Mouse (Mus musculus) CH12.LX (cell line): ENCODE data around the gene Ankrd35. TPM values are rescaled to one million over a fixed set of nuclear protein-coding genes. Genes with fewer than 3 reads are reported as not detected.

Source experiments
- DNase-seq: peaks from one replicate; pipeline ENCODE4 v3.0.0-alpha.2; 2013; ENCODE audit errors: extremely low read depth
- H3K27ac ChIP-seq: 2 replicates; pipeline ENCODE4 v1.5.1; 2012; ENCODE audit warnings: low read depth, mild to moderate bottlenecking, control low read depth, moderate library complexity; ENCODE audit not compliant: insufficient read depth
- H3K27me3 ChIP-seq: replicated peaks from 2 replicates; pipeline ENCODE3; 2012; ENCODE audit warnings: inconsistent platforms
- H3K36me3 ChIP-seq, 2 experiments: replicated peaks in 1 of 2; 2 replicates each; pipeline versions ENCODE3 to v1.6.1; 2012; ENCODE audit warnings: inconsistent platforms in 1 of 2, low read length in 1 of 2, mild to moderate bottlenecking in 1 of 2, mixed read lengths in 1 of 2, moderate library complexity in 1 of 2; ENCODE audit not compliant: control insufficient read depth in 1 of 2, insufficient read depth in 1 of 2
- H3K4me1 ChIP-seq, 2 experiments: 2 replicates each; pipeline ENCODE4 v1.6.1; 2012; ENCODE audit warnings: inconsistent platforms in 1 of 2, moderate library complexity in 1 of 2; ENCODE audit not compliant: insufficient read depth in 2 of 2, control insufficient read depth in 1 of 2
- H3K4me2 ChIP-seq: 2 replicates; pipeline ENCODE4 v1.6.1; 2012; ENCODE audit warnings: low read depth, mild to moderate bottlenecking, control low read depth; ENCODE audit not compliant: poor library complexity, insufficient read depth, severe bottlenecking
- H3K4me3 ChIP-seq, 3 experiments: fragments of 150-350 bp in 1 of 3; sonication (generic) in 1 of 3; replicated peaks in 1 of 3; 2 replicates each; pipeline versions ENCODE3 to v1.5.1; 2011 to 2012; ENCODE audit warnings: low read depth in 2 of 3, low read length in 2 of 3, mild to moderate bottlenecking in 2 of 3, moderate library complexity in 2 of 3, control low read depth in 1 of 3, improper control_type of control experiment in 1 of 3, inconsistent platforms in 1 of 3, mixed read lengths in 1 of 3; ENCODE audit not compliant: poor library complexity in 1 of 3
- H3K79me2 ChIP-seq: replicated peaks from 2 replicates; pipeline ENCODE4 v1.6.1; 2012; ENCODE audit warnings: mild to moderate bottlenecking, moderate library complexity; ENCODE audit not compliant: control insufficient read depth, poor library complexity, insufficient read depth, severe bottlenecking; ENCODE audit errors: extremely low read depth
- H3K9ac ChIP-seq: 2 replicates; pipeline ENCODE4 v1.6.1; 2012; ENCODE audit warnings: low read depth, mild to moderate bottlenecking, control low read depth, moderate library complexity; ENCODE audit not compliant: insufficient read depth
- H3K9me3 ChIP-seq: replicated peaks from 2 replicates; pipeline ENCODE3; 2012; ENCODE audit warnings: low read length, inconsistent platforms, mixed read lengths
- BHLHE40 ChIP-seq: IDR thresholded peaks from 2 replicates; pipeline ENCODE4 v1.6.1; 2011; ENCODE audit warnings: mild to moderate bottlenecking, low read depth, low read length, improper control_type of control experiment
- CHD1 ChIP-seq: IDR thresholded peaks from 2 replicates; pipeline ENCODE4 v1.6.1; 2012; ENCODE audit warnings: low read depth, low read length, improper control_type of control experiment, inconsistent platforms
- CHD2 ChIP-seq: IDR thresholded peaks from 2 replicates; pipeline ENCODE4 v1.6.1; 2011; ENCODE audit warnings: low read length, improper control_type of control experiment
- CTCF ChIP-seq, 2 experiments: IDR thresholded peaks in 1 of 2; conservative IDR thresholded peaks in 1 of 2; 2 replicates each; pipeline ENCODE4 v1.5.1; 2011 to 2012; ENCODE audit warnings: low read depth in 2 of 2, low read length in 2 of 2, improper control_type of control experiment in 1 of 2, inconsistent platforms in 1 of 2, mild to moderate bottlenecking in 1 of 2, moderate library complexity in 1 of 2
- E2F4 ChIP-seq: IDR thresholded peaks from 2 replicates; pipeline ENCODE4 v1.6.1; 2011; ENCODE audit warnings: low read depth, low read length, improper control_type of control experiment; ENCODE audit not compliant: insufficient replicate concordance
- ELF1 ChIP-seq: IDR thresholded peaks from 2 replicates; pipeline ENCODE4 v1.6.1; 2014; ENCODE audit warnings: low read depth, mild to moderate bottlenecking, inconsistent platforms, low read length, improper control_type of control experiment
- EP300 ChIP-seq: IDR thresholded peaks from 2 replicates; pipeline ENCODE4 v1.6.1; 2011; ENCODE audit warnings: low read length, improper control_type of control experiment
- ETS1 ChIP-seq: conservative IDR thresholded peaks from 2 replicates; pipeline ENCODE4 v1.6.1; 2012; ENCODE audit warnings: low read depth, mild to moderate bottlenecking, inconsistent platforms, low read length, improper control_type of control experiment, moderate library complexity
- GABPA ChIP-seq: IDR thresholded peaks from 2 replicates; pipeline ENCODE4 v1.6.1; 2012; ENCODE audit warnings: low read depth, low read length, improper control_type of control experiment, inconsistent platforms; ENCODE audit not compliant: insufficient replicate concordance
- HCFC1 ChIP-seq: IDR thresholded peaks from 2 replicates; pipeline ENCODE4 v1.6.1; 2012; ENCODE audit warnings: low read depth, mild to moderate bottlenecking, inconsistent platforms, low read length, improper control_type of control experiment
- IRF4 ChIP-seq: IDR thresholded peaks from 2 replicates; pipeline ENCODE4 v1.6.1; 2014; ENCODE audit warnings: low read depth, mild to moderate bottlenecking, inconsistent platforms, low read length, improper control_type of control experiment
- JUN ChIP-seq: IDR thresholded peaks from 2 replicates; pipeline ENCODE4 v1.6.1; 2011; ENCODE audit warnings: low read depth, mild to moderate bottlenecking, low read length, improper control_type of control experiment, moderate library complexity; ENCODE audit not compliant: insufficient read depth
- JUND ChIP-seq: conservative IDR thresholded peaks from 2 replicates; pipeline ENCODE4 v1.6.1; 2011; ENCODE audit warnings: low read depth, low read length, improper control_type of control experiment
- KAT2A ChIP-seq: IDR thresholded peaks from 2 replicates; pipeline ENCODE4 v1.6.1; 2012; ENCODE audit warnings: low read length, improper control_type of control experiment, inconsistent platforms; ENCODE audit not compliant: insufficient replicate concordance
- MAFK ChIP-seq: IDR thresholded peaks from 2 replicates; pipeline ENCODE4 v1.6.1; 2011; ENCODE audit warnings: low read length, improper control_type of control experiment; ENCODE audit not compliant: insufficient replicate concordance
- MAX ChIP-seq: IDR thresholded peaks from 2 replicates; pipeline ENCODE4 v1.6.1; 2011; ENCODE audit warnings: low read length, improper control_type of control experiment
- MAZ ChIP-seq: IDR thresholded peaks from 2 replicates; pipeline ENCODE4 v1.6.1; 2012; ENCODE audit warnings: low read depth, mild to moderate bottlenecking, inconsistent platforms, low read length, improper control_type of control experiment, moderate library complexity
- MEF2A ChIP-seq: IDR thresholded peaks from 2 replicates; pipeline ENCODE4 v1.6.1; 2014; ENCODE audit warnings: low read depth, mild to moderate bottlenecking, inconsistent platforms, low read length, improper control_type of control experiment, borderline replicate concordance
- MXI1 ChIP-seq: IDR thresholded peaks from 2 replicates; pipeline ENCODE4 v1.6.1; 2011; ENCODE audit warnings: mild to moderate bottlenecking, low read depth, low read length, improper control_type of control experiment
- MYC ChIP-seq: IDR thresholded peaks from 2 replicates; pipeline ENCODE4 v1.6.1; 2011; ENCODE audit warnings: low read depth, mild to moderate bottlenecking, improper control_type of control experiment, low read length
- NELFE ChIP-seq: IDR thresholded peaks from 2 replicates; pipeline ENCODE4 v1.6.1; 2011; ENCODE audit warnings: low read depth, low read length, improper control_type of control experiment
- NRF1 ChIP-seq: IDR thresholded peaks from 2 replicates; pipeline ENCODE4 v1.6.1; 2014; ENCODE audit warnings: low read depth, mild to moderate bottlenecking, inconsistent platforms, low read length, improper control_type of control experiment, moderate library complexity
- PAX5 ChIP-seq: IDR thresholded peaks from 2 replicates; pipeline ENCODE4 v1.6.1; 2012; ENCODE audit warnings: low read length, inconsistent platforms, mixed read lengths
- POLR2A ChIP-seq: IDR thresholded peaks from 2 replicates; pipeline ENCODE4 v1.6.1; 2011; ENCODE audit warnings: low read depth, mild to moderate bottlenecking, improper control_type of control experiment, low read length
- POLR2AphosphoS2 ChIP-seq: IDR thresholded peaks from 2 replicates; pipeline ENCODE4 v1.6.1; 2011; ENCODE audit warnings: low read depth, low read length, improper control_type of control experiment
- RAD21 ChIP-seq: IDR thresholded peaks from 2 replicates; pipeline ENCODE4 v1.6.1; 2011; ENCODE audit warnings: low read depth, mild to moderate bottlenecking, low read length, improper control_type of control experiment, moderate library complexity
- RCOR1 ChIP-seq: conservative IDR thresholded peaks from 2 replicates; pipeline ENCODE4 v1.6.1; 2012; ENCODE audit warnings: low read depth, mild to moderate bottlenecking, inconsistent platforms, low read length, improper control_type of control experiment
- SIN3A ChIP-seq: IDR thresholded peaks from 2 replicates; pipeline ENCODE4 v1.6.1; 2012; ENCODE audit warnings: low read length, improper control_type of control experiment, inconsistent platforms
- SMC3 ChIP-seq: IDR thresholded peaks from 2 replicates; pipeline ENCODE4 v1.6.1; 2011; ENCODE audit warnings: low read depth, low read length, improper control_type of control experiment
- TBP ChIP-seq: conservative IDR thresholded peaks from 2 replicates; pipeline ENCODE4 v1.6.1; 2011; ENCODE audit warnings: low read depth, low read length, improper control_type of control experiment
- TCF12 ChIP-seq: IDR thresholded peaks from 2 replicates; pipeline ENCODE4 v1.6.1; 2014; ENCODE audit warnings: low read depth, mild to moderate bottlenecking, inconsistent platforms, low read length, improper control_type of control experiment
- UBTF ChIP-seq: IDR thresholded peaks from 2 replicates; pipeline ENCODE4 v1.6.1; 2012; ENCODE audit warnings: low read depth, mild to moderate bottlenecking, inconsistent platforms, low read length, improper control_type of control experiment, moderate library complexity
- USF1 ChIP-seq: IDR thresholded peaks from 2 replicates; pipeline ENCODE4 v1.6.1; 2014; ENCODE audit warnings: low read depth, mild to moderate bottlenecking, inconsistent platforms, low read length, improper control_type of control experiment
- USF2 ChIP-seq: conservative IDR thresholded peaks from 2 replicates; pipeline ENCODE4 v1.6.1; 2011; ENCODE audit warnings: low read depth, low read length, improper control_type of control experiment
- ZC3H11A ChIP-seq: IDR thresholded peaks from 2 replicates; pipeline ENCODE4 v1.6.1; 2012; ENCODE audit warnings: low read depth, mild to moderate bottlenecking, inconsistent platforms, low read length, improper control_type of control experiment
- ZKSCAN1 ChIP-seq: IDR thresholded peaks from 2 replicates; pipeline ENCODE4 v1.6.1; 2012; ENCODE audit warnings: low read depth, inconsistent platforms, low read length, improper control_type of control experiment, borderline replicate concordance
- ZMIZ1 ChIP-seq: IDR thresholded peaks from 2 replicates; pipeline ENCODE4 v1.6.1; 2012; ENCODE audit warnings: low read depth, mild to moderate bottlenecking, inconsistent platforms, low read length, improper control_type of control experiment
- ZNF384 ChIP-seq: IDR thresholded peaks from 2 replicates; pipeline ENCODE4 v1.6.1; 2012; ENCODE audit warnings: low read depth, low read length, improper control_type of control experiment, inconsistent platforms
- dilution Hi-C: fragments of 300-500 bp; cut with MboI; formaldehyde crosslinking; loops from 2 replicates; pipeline ENCODE4 v1.14.3; 2020; ENCODE audit warnings: low sequenced_read_pairs; ENCODE audit not compliant: extremely low pct_unique_long_range_greater_than_20kb, extremely low pct_ligation_motif_present
- in situ Hi-C: fragments of 300-500 bp; cut with MboI; formaldehyde crosslinking; loops from 3 replicates; pipeline ENCODE4 v1.14.3; 2019; ENCODE audit warnings: low sequenced_read_pairs, low pct_ligation_motif_present, low pct_unique_long_range_greater_than_20kb, mixed read lengths
- polyA plus RNA-seq: library from polyadenylated mRNA; unstranded; fragments of >175 nt; gene quantifications from 2 replicates; pipeline ENCODE4 v1.2.1, GENCODE M21; 2012; ENCODE audit warnings: low read depth; ENCODE audit not compliant: insufficient read length
- total RNA-seq, 2 experiments: library from RNA; depleted of rRNA; stranded (reverse); fragments of 300-350 nt in 1 of 2; fragments of >200 nt in 1 of 2; gene quantifications; 2 replicates each; pipeline ENCODE4 v1.2.3; 2012 to 2014

Gene Ankrd35
- total and polyA plus RNA-seq, 3 experiments = 0.78 to 11.2 (median 1.9) TPM

- no peaks in the 10 kb centered on the region for H3K9me3 ChIP-seq
- peak overlapping the region; percentile 79 for H3K9ac ChIP-seq
- H3K27ac ChIP-seq = peak overlapping the region; percentile 73
- in situ Hi-C loops = no loop called here
- no peaks in the 10 kb centered on the region for H3K27me3 ChIP-seq
- TF ChIP-seq RAD21 = no peak
- TF ChIP-seq JUND = no peak
- peak; percentile 61 for TF ChIP-seq ELF1
- TF ChIP-seq JUN = no peak
- TF ChIP-seq ZNF384 = no peak
- peak; percentile 62; the same call in 1 of the 2 replicates for TF ChIP-seq MXI1
- no peak for TF ChIP-seq SMC3
- no peak for TF ChIP-seq RCOR1
- no peak; the same call in 1 of the 2 replicates for TF ChIP-seq MEF2A
- TF ChIP-seq TBP = no peak
- no peak for TF ChIP-seq USF1
- peak; percentile 84; the same call in 1 of the 2 replicates for TF ChIP-seq SIN3A
- no peak for TF ChIP-seq ZKSCAN1
- peak; percentile 35 for TF ChIP-seq HCFC1
- TF ChIP-seq ETS1 = no peak
- no peak for TF ChIP-seq CTCF (conservative IDR thresholded peaks at IDR 0.05 in 1 of 2, IDR thresholded peaks at IDR 0.05 in 1 of 2; ENCODE audit: low read depth in 2 of 2, low read length in 2 of 2)
- no peak for TF ChIP-seq CHD1
- no peak for TF ChIP-seq MYC
- no peak for TF ChIP-seq UBTF
- no peak; the same call in 1 of the 2 replicates for TF ChIP-seq IRF4
- TF ChIP-seq USF2 = no peak
- no peak for TF ChIP-seq PAX5
- peak; percentile 65 for TF ChIP-seq NRF1
- no peak for TF ChIP-seq E2F4
- TF ChIP-seq ZMIZ1 = no peak
- no peak for TF ChIP-seq GABPA
- no peak for TF ChIP-seq BHLHE40
- peak; percentile 12; the same call in 1 of the 2 replicates for TF ChIP-seq MAX
- TF ChIP-seq POLR2A = peak; percentile 69
- 0 out of 2 replicates have a peak, but pooled peaks have one; percentile 14 for TF ChIP-seq MAZ
- no peak for TF ChIP-seq POLR2AphosphoS2
- TF ChIP-seq NELFE = no peak
- no peak for TF ChIP-seq EP300
- no peak for TF ChIP-seq KAT2A
- no peak for TF ChIP-seq MAFK
- TF ChIP-seq CHD2 = peak; percentile 71
- TF ChIP-seq TCF12 = peak; percentile 72
- no peak for TF ChIP-seq ZC3H11A
- TF ChIP-seq, all 38 proteins: peak for 10
- DNase-seq = peak; percentile 86
- dilution Hi-C loops = no loop called here
- Histone ChIP-seq H3K4me1 (peaks cover 5 to 40% of the 10 kb centered on the region in 2 experiments; a peak in 3 of 4 replicates), H3K79me2 (peaks cover 4% of the 10 kb centered on the region), H3K4me3 (peak overlapping the region; percentile 65 to 97 (median 91)), H3K36me3 (peaks cover 18 to 33% of the 10 kb centered on the region in 2 experiments), H3K4me2 (peak overlapping the region; percentile 60)
Observed at GRCm38 (mm10) chr3:96696766-96697732, 27.1 kb downstream of the Ankrd35 start.
